Mouse (Mus musculus): ENCODE measurements around the gene Mrpl40. TPM values are rescaled to one million over a fixed set of nuclear protein-coding genes. Genes with fewer than 3 reads are reported as not detected.
A peak's percentile ranks its signal among the peaks of the same experiment; 100 is the strongest.

Gene Mrpl40
- polyA plus RNA-seq (2015; fragmentation: Nextera tagmentation; extraction: Ambion mirVana) = 74.1 and 77.8 TPM in 2 replicates

- WGBS = under 1% methylated on average over 91 of the region's 93 CpGs
- Histone ChIP-seq H3K27ac (ENCODE audit: low read depth, low read length) (peak within 1 kb of the TSS; percentile 94), H3K4me3 (ENCODE audit: low read depth, low read length) (peak within 1 kb of the TSS; percentile 91), H3K9ac (ENCODE audit: low read depth, low read length) (peak within 1 kb of the TSS; percentile 84), H3K36me3 (ENCODE audit: control insufficient read depth, insufficient read depth) (peaks cover 18% of the 10 kb centered on the region; the same call in 1 of the 2 replicates), H3K9me3 (ENCODE audit: control insufficient read depth) (no peaks in the 10 kb centered on the region), H3K4me1 (replicated peaks; ENCODE audit: control insufficient read depth, insufficient read depth, low read length) (no peaks in the 10 kb centered on the region), H3K27me3 (replicated peaks; ENCODE audit: control insufficient read depth, insufficient read depth, low read length) (no peaks in the 10 kb centered on the region), H3K4me2 (replicated peaks; ENCODE audit: low read depth) (peak within 1 kb of the TSS; percentile 86)
- ATAC-seq = peak; percentile 92
- TF ChIP-seq CTCF (IDR thresholded peaks at IDR 0.05; ENCODE audit: low read depth) = peak; percentile 14; the same call in 1 of the 2 replicates
Measured at GRCm38 (mm10) chr16:18876442-18877308, at the start of gene Mrpl40, which contains the start of gene Hira. Gene Mrpl40 (minus strand): TSS chr16:18876862. Gene Hira (plus strand): TSS chr16:18877037.

GRCm38 (mm10) chr16:18921771-18922170 lies 45.1 kb upstream of the Mrpl40 start:
- Histone ChIP-seq H3K9me3 (ENCODE audit: control insufficient read depth) (no peaks in the 10 kb centered on the region), H3K27ac (ENCODE audit: low read depth, low read length) (no peak overlapping the region), H3K4me3 (ENCODE audit: low read depth, low read length) (no peak overlapping the region), H3K4me1 (replicated peaks; ENCODE audit: control insufficient read depth, insufficient read depth, low read length) (no peaks in the 10 kb centered on the region), H3K9ac (ENCODE audit: low read depth, low read length) (no peak overlapping the region), H3K4me2 (replicated peaks; ENCODE audit: low read depth) (no peak overlapping the region), H3K36me3 (ENCODE audit: control insufficient read depth, insufficient read depth) (peaks cover 86% of the 10 kb centered on the region), H3K27me3 (replicated peaks; ENCODE audit: control insufficient read depth, insufficient read depth, low read length) (no peaks in the 10 kb centered on the region)
- no peak for ATAC-seq
- 95% methylated on average over 2 of the region's 2 CpGs for WGBS
- TF ChIP-seq CTCF (IDR thresholded peaks at IDR 0.05; ENCODE audit: low read depth) = no peak

GRCm38 (mm10) chr16:18916064-18916463 lies 39.4 kb upstream of the Mrpl40 start:
- H3K27ac ChIP-seq (ENCODE audit: low read depth, low read length) = no peak overlapping the region
- H3K4me3 ChIP-seq (ENCODE audit: low read depth, low read length) = no peak overlapping the region
- no peak overlapping the region for H3K9ac ChIP-seq (ENCODE audit: low read depth, low read length)
- no peak overlapping the region for H3K4me2 ChIP-seq (replicated peaks; ENCODE audit: low read depth)
- ATAC-seq = no peak
- no peaks in the 10 kb centered on the region for H3K9me3 ChIP-seq (ENCODE audit: control insufficient read depth)
- H3K27me3 ChIP-seq (replicated peaks; ENCODE audit: control insufficient read depth, insufficient read depth, low read length) = no peaks in the 10 kb centered on the region
- 93% methylated on average over 4 of the region's 4 CpGs for WGBS
- no peaks in the 10 kb centered on the region for H3K4me1 ChIP-seq (replicated peaks; ENCODE audit: control insufficient read depth, insufficient read depth, low read length)
- no peak for TF ChIP-seq CTCF (IDR thresholded peaks at IDR 0.05; ENCODE audit: low read depth)
- peaks cover 76% of the 10 kb centered on the region for H3K36me3 ChIP-seq (ENCODE audit: control insufficient read depth, insufficient read depth)

- Histone ChIP-seq H3K9ac (ENCODE audit: low read depth, low read length) (no peak overlapping the region), H3K36me3 (ENCODE audit: control insufficient read depth, insufficient read depth) (peaks cover 43% of the 10 kb centered on the region), H3K4me2 (replicated peaks; ENCODE audit: low read depth) (no peak overlapping the region), H3K9me3 (ENCODE audit: control insufficient read depth) (no peaks in the 10 kb centered on the region), H3K4me1 (replicated peaks; ENCODE audit: control insufficient read depth, insufficient read depth, low read length) (no peaks in the 10 kb centered on the region), H3K27me3 (replicated peaks; ENCODE audit: control insufficient read depth, insufficient read depth, low read length) (no peaks in the 10 kb centered on the region), H3K4me3 (ENCODE audit: low read depth, low read length) (no peak overlapping the region), H3K27ac (ENCODE audit: low read depth, low read length) (no peak overlapping the region)
- no peak for TF ChIP-seq CTCF (IDR thresholded peaks at IDR 0.05; ENCODE audit: low read depth)
- 96% methylated on average over 1 of the region's 1 CpGs for WGBS
- ATAC-seq = no peak
Measured at GRCm38 (mm10) chr16:18905648-18906047, 29.0 kb upstream of the Mrpl40 start.

GRCm38 (mm10) chr16:18896429-18896828 lies 19.8 kb upstream of the Mrpl40 start:
- Histone ChIP-seq H3K4me2 (replicated peaks; ENCODE audit: low read depth) (no peak overlapping the region), H3K4me3 (ENCODE audit: low read depth, low read length) (no peak overlapping the region), H3K9me3 (ENCODE audit: control insufficient read depth) (no peaks in the 10 kb centered on the region), H3K9ac (ENCODE audit: low read depth, low read length) (no peak overlapping the region), H3K27ac (ENCODE audit: low read depth, low read length) (no peak overlapping the region), H3K27me3 (replicated peaks; ENCODE audit: control insufficient read depth, insufficient read depth, low read length) (no peaks in the 10 kb centered on the region), H3K4me1 (replicated peaks; ENCODE audit: control insufficient read depth, insufficient read depth, low read length) (no peaks in the 10 kb centered on the region), H3K36me3 (ENCODE audit: control insufficient read depth, insufficient read depth) (peaks cover 48% of the 10 kb centered on the region)
- ATAC-seq = no peak
- WGBS = 50% methylated on average over 10 of the region's 10 CpGs
- no peak for TF ChIP-seq CTCF (IDR thresholded peaks at IDR 0.05; ENCODE audit: low read depth)

- H3K27me3 ChIP-seq (replicated peaks; ENCODE audit: control insufficient read depth, insufficient read depth, low read length) = no peaks in the 10 kb centered on the region
- no peaks in the 10 kb centered on the region for H3K4me1 ChIP-seq (replicated peaks; ENCODE audit: control insufficient read depth, insufficient read depth, low read length)
- no peak for ATAC-seq
- no peak overlapping the region for H3K27ac ChIP-seq (ENCODE audit: low read depth, low read length)
- no peak for TF ChIP-seq CTCF (IDR thresholded peaks at IDR 0.05; ENCODE audit: low read depth)
- H3K4me3 ChIP-seq (ENCODE audit: low read depth, low read length) = no peak overlapping the region
- H3K9me3 ChIP-seq (ENCODE audit: control insufficient read depth) = no peaks in the 10 kb centered on the region
- 52% methylated on average over 3 of the region's 3 CpGs for WGBS
- no peak overlapping the region for H3K9ac ChIP-seq (ENCODE audit: low read depth, low read length)
- no peak overlapping the region for H3K4me2 ChIP-seq (replicated peaks; ENCODE audit: low read depth)
- peaks cover 38% of the 10 kb centered on the region for H3K36me3 ChIP-seq (ENCODE audit: control insufficient read depth, insufficient read depth)
Measured at GRCm38 (mm10) chr16:18895249-18895648, 18.6 kb upstream of the Mrpl40 start.
